Mouse (Mus musculus) natural killer cell, adult 2 months (primary cell): Measurements from ENCODE around the gene Map3k4.
"Not testable (repeated sequence)": the region's sequence is repeated elsewhere in the genome, so short reads cannot be mapped to it uniquely, and the experiment has no call there.

Source experiments
- DNase-seq, 2 experiments: peaks; one replicate each; pipeline ENCODE4 v3.0.0; 2022; ENCODE audit warnings: low spot score in 2 of 2

The Map3k4 gene

DNA sequence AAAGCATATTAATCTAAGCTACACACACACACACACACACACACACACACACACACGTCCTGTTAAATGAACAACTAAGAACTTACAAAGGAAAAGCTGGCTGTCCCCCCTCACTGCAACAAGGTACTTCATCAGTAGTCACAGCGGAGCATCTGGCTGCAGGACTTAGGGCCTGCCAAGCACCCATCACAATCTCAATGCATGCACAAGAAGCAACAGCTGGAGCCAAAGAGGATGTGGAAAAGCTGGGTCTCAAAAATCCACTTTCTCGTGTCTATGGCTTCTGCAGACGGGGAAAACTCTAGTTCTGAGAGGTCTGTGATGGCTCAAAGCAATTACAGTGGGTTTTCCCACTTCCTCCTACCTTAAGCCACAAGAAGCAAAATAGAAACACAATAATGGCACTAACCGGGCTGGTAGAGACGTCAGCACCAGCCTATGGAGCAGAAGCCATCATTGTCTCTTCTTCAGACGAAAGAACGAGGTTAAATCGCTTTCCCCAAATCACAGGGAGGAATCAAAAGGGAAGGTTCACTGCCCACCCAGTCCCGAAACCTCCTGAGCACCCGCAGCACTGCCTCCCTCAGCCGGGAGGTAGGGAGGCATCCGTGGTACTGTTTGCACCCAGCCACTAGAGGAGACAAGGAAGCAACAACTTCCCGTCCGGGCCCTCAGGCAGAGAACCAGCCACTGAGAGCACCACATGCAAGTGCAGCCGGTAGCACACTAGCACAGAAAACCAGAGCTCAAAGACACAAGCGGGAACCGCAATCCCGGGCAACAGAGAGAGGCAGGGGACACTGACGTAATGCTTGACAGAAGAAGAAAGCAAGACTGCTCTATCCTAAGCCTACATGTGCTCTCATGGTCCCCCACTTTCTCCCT lies 11.1 kb downstream of the Map3k4 start:
- peak; percentile 30 to 51 for DNase-seq

DNA sequence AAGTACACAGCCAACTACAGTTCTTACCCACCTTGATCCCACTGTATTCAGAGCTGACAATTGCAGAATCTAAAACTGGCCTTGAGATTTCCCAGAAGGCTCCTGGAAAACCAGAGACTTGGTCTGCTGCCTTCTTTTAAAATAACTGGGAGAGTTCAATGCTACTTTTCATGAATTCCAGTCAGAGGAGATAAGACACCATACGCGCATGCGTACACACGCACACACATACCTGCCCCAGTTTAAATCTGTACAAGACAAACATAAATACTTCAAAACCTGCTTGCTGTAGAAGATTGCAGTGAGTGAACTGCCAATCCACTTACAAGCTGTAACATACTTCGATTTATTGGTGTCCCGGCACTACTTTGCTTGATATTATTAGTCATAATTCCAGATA lies 13.9 kb downstream of the Map3k4 start:
- no peak for DNase-seq

DNA sequence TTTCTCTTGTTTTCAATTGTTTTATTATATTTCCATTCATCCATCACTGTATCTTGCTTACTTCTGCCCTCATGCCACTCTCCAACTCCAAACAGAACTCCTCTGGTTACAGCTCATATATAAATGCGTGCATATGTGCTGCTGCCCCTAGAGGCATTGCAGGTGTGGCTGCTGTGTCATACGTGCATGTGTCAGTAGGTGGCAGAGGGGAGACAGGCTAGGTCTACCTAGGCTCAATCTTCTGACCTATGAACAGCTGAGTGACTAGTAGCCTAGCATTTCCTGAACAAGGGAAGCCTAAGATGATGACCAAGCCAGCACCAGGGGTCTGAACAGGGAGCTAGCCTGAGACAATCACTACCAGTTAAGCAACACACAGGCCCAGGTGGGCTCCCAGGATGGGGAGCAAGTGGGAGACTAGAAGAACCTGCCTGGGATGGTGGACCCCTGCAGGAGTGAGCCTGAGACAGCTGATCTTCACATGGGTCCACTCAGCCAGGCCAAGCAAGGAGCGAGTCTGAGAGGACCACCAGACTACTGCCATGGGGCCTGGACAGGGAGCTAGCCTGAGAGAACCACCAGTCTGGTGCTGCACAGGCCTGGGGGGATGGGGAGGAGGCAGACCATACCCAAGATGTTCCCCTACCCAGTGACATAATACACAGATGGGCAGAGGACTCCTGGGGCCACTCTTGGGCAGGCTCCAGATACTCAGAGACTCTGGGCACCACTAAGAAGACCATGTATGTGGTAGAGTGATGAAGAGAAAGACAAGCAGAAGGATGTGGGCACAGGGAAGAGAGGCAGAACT lies 17.5 kb downstream of the Map3k4 start:
- DNase-seq: peak; percentile 37 to 62

DNA sequence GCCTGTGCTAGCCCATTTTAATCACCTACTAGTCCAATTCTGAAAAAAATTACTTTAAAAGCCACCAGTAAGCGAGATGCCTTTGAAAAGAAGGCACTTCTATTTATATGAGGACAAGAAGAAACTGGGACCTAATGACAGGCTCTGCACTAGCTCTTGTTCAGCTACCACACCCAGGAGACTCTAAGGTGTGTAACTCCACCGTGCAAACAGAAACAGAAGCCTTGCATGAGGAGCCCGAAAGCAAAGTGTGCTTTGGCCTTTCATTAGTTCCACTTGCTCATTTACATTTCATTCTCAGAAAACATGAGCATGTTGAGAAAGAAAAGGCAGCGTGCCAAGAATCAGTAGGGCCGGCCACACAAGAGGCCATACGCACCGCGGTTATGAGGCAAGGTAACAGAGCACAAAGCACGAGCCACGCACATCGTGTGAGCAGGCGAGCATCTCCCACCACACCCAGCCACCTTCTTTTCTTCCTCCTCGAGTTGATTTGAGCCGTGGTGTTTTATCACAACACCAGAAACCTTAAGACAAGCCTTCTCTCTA lies 18.4 kb downstream of the Map3k4 start:
- DNase-seq: no peak

DNA sequence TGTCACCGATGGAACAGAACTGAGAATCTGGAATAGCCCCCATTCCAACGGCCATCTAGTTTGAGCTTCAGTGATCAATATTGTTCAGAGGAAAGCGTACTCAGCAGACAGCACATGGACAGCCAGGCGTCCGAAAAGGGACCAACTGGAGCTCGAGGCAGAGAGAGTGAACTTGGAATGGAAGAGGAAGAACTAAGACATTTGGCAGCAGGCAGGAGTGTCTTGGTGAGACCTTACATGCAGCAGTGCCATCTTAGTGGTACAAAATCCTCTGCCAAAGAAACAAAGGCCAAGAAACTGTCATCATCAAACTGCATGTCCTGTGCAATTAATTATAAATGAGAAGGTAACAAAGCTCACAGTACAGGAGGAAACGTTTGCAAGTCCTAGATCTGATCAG lies 19.2 kb downstream of the Map3k4 start:
- no peak for DNase-seq

DNA sequence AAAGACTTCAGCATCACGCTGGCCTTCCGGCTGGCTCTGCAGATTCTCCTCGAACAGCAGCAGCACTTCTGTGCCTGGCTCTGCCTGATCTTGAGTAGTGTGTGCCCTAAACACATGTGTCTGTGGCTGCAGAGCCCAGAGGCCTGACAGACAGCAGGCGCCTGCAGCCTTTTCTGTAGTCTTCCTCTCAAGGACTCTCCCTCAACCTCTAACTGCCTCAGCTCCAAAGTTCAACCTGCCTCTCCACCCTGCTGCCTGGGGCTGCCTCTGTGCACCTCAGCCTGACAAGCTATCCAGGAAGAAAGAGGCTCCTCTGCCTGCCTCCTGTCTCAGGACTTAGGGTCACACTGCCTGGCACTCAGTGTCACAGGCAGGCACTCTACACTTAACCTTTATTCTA lies 20.6 kb downstream of the Map3k4 start:
- no peak for DNase-seq

DNA sequence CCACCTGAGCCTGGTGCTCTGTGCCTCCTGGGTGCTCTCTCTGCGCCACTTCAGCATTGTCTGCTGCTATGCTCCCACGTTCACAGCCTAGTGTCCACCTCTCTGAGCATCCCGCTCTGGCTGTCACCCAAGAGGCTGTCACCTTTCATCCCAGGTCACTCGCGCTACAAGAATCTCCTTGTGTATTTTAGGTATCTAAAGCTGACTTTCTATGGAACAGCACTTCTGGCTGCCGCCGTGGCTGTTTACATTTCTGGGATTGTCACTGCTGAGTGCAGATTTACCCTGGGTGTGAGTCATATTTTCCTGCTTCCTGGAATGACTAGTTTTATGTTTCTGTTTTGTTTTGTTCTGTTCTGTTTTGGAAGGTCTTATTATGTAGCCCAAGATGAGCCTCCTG lies 21.3 kb downstream of the Map3k4 start:
- no peak for DNase-seq

DNA sequence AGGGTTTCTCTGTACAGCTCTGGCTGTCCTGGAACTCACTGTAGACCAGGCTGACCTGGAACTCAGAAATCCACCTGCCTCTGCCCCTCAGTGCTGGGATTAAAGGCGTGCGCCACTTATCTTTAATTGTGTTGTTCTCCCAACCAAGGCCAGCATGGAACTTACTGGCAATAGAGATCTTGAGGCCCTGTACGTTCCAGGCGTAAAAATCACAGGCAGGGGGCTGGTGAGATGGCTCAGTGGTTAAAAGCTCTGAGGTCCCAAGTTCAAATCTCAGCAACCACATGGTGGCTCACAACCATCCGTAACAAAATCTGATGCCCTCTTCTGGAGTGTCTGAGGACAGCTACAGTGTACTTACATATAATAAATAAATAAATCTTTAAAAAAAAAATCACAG lies 22.7 kb downstream of the Map3k4 start:
- not testable (repeated sequence) for DNase-seq

DNA sequence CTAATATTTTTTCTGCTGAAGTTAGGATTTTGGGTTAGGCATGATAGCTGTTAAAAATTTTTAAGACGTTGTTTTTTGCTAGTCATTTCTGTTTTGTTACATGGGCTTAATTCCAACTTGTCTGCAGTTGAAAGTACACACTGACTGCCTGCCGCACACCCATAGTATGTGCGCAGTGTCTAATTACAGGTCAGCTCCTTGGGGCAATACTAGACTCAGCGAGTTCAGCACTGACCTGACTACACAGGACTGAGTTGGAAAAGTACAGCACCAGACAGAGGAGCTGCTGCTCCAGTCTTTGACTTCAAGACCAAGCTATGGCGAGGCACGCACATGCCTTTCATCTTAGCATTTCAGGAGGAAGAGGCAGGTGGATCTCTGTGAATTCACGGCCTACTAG lies 24.2 kb downstream of the Map3k4 start:
- no peak for DNase-seq

DNA sequence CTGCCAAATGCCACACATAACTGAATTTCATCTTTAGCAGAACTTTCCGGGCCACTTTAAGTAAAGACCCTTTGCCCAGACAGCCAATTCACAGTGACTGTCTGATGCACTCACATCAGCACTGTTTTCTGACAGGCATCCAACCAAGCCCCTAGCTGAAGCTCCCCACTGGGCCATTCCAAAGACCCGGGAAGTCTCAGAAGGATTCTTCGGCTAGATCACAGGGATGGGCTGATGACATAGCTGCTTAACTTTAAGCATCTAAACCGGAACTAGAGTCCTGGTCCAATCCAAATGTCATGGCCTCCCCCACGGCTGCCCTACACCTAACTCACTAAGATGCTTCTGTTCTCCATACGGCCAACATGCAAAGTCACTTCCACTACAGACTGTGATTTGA lies 25.0 kb downstream of the Map3k4 start:
- DNase-seq: no peak

DNA sequence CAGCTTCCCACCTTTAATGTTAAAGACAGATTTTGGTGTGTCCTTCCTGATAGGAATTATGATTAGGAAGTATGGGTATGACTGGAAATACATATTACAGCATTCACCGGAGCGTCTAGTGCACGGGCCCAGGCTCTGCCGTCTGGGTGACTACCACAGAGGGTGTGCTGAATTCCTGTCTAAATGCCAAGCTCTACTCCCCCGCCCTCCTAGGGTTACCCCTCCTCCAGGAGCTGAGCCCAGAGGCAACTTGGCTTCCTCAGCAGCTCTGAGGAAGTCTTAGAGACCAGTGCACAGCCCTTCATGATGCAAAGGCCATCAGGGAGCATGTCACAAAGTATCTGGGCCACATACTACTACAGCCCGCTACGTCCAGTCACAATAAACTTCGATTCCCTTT lies 25.7 kb downstream of the Map3k4 start:
- DNase-seq: no peak

DNA sequence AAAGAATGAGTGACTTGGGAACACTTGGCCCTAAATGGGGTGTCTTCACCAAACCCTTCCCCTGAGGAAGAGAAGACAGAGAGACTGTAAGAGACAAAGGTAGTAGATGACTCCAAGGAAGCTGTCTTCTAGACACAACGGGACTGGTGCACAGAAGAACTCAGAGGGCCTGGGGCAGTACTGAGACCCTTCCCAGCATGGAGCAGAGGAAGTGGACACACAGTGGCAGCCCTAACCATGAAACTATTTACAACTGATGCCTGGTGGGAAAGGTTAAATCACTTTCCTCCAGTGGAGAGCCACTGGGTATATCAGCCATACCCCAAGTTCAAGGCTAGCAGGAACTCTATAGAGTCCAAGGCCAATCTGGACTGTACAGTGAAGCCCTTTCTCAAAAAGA lies 26.2 kb downstream of the Map3k4 start:
- DNase-seq: no peak

DNA sequence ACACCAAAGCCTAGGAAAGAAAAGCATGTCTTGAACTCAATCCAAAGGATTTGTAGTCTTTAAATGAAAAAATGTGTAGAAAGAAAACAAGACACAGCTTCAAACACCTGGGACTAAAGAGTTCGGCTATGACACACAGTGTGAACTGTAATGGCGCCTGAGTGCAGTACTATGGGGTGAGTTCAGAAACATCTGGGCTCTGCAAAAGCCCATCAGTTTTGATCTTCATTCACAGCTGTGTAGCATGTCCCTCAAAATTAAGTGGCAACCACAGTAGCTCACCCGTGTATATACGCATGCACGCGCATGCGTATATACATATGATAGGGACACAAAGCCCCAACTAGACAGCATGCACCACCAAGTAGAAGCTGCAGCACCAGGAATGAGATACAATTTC lies 27.4 kb downstream of the Map3k4 start:
- DNase-seq: no peak

DNA sequence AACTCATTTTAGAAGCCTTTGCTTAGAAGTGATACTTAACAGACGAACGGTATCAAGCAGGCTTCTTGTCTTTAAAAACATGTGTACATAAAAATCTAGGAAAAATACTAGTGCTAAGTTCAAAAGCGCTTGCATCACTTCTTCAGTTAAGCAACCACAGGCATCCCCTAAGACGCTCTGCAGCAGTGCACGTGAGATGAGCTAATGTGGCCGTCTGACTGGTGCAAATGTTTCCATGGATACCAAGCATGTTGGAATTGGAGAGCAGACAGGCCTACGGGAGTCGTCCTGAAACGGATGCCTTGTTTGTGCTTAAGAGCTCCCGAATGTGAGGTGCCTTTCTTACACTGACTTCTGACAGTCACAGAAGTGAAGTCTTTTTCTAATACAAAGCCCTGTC lies 27.9 kb downstream of the Map3k4 start:
- no peak for DNase-seq

DNA sequence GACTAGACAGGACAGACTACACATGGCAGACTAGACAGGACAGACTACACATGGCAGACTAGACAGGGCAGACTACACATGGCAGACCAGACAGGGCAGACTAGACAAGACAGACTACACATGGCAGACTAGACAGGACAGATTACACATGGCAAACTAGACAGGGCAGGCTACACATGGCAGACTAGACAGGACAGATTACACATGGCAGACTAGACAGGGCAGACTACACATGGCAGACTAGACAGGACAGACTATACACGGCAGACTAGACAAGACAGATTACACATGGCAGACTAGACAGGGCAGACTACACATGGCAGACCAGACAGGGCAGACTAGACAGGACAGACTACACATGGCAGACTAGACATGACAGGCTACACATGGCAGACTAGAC lies 28.8 kb downstream of the Map3k4 start:
- not testable (repeated sequence) for DNase-seq

DNA sequence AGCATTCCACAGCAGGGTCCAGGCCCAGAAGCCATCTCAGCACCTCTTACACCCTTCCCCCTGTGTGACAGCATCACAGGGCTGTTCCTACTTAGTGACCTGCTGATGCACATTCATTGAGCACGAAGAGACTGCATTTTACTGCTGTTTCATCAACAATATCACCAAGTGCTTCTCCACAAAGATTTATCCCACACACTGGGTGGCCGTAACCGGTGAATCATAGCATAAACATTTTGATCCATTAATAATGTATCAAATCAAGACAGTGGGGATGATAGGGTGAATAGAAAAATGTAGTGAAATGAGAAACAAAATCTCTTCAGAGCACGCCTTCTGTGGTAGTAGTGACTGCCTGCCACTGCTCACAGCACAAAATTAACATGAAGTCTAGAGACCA lies 29.7 kb downstream of the Map3k4 start:
- no peak for DNase-seq

DNA sequence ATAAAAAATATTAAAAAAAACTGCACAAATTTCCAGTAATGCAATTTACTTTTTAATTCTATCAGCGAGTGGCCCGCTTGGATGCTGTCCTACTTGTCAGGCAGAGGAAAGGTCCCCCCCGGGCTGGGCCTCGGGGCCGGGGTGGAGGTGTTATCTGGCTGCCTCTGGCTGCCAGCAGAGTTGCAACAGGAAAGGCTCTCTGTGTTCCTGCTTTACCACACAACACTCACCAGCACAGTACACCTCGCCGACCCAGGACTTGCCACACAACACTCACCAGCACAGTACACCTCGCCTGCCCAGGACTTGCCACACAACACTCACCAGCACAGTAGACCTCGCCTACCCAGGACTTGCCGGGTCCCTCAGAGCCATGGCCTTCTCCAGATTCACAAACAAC lies 38.8 kb downstream of the Map3k4 start:
- no peak for DNase-seq

DNA sequence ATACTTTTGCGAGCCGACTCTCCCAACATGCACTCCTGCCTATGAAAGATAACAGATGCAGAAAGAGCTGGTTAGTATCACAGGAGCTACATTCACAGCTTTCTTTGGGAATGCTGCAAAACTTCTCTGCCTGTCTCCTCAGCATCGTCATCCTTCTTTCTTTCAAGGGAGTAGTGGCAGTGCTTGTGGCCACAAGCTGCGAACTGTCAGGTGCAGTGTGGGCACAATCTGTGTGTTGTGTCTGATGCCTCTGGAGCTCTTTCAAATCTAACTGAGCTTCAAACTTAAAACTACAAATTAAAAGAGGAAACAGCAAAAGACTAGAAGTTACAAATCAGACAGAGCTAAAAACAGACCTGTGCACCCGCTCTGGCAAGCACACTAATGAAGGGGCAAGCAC lies 40.5 kb downstream of the Map3k4 start:
- no peak for DNase-seq

DNA sequence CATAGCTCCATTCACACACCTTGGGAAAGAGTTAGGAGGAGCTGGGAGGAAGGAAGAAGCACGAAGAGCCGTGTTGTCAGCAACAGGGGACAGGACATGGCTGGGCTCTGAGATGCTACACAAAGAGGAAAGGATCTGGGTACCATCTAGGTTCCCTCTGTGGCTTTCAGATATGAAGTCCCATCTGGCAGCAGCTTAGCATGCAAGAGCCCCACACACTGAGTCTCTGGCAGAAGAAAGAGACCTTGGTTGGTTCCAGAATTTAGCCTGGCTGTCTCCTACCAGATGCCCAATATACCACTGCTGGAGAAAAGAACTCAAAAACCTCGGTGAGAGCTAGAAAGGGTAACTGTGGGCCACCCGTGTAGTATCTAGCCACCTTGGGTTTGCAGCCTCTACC lies 41.3 kb downstream of the Map3k4 start:
- no peak for DNase-seq

DNA sequence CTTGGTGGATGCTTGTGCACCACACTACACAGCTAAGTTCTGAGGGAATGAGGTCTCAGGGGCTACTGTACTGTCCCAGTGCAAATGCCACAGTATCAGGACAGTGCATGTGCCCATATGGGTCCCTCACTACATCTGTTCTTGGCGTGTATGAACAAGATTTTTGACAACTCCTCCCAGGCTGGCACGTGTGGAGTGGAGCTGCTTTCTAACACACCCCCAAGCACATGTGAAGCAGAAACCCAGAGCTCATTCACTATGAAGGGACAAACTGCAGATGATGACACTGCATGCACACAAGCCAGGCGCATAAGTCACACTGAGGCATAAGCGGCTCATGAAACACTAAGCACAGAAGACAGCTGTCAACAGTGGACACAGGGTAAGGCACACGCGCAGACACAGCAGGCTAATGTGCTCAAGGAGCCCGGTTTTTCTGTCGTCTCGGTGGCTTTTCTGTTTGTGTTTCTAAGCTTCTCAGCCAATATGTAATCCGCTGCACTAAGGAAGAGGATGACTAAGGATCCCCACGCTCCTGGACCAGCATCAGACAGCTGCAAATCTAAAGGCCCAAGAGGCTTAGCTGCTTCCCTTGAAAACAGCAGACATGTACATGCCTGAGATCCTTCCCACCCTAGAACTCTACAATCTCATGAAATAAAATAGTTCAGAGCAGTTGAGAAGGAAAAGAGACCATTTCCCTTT lies 41.9 kb downstream of the Map3k4 start:
- no peak for DNase-seq

DNA sequence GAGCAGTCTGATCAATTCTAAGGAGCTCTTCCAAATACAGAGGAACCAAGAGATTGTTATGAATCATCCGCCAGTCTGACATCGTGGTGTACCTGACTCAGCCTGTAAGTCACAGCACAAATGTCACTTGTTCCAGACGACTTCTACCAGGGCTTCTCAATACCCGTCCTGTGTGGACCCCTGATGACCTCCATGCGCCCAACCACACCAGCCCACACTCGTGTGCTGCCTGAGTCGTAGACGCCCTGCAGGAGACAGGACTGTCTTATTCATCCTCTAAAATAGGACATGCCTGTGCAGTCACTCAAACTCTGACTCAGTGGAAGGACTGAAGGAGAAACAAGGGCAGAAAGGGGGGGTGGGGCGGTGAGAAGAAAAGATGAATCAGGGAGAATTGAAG lies 42.8 kb downstream of the Map3k4 start:
- DNase-seq: no peak

DNA sequence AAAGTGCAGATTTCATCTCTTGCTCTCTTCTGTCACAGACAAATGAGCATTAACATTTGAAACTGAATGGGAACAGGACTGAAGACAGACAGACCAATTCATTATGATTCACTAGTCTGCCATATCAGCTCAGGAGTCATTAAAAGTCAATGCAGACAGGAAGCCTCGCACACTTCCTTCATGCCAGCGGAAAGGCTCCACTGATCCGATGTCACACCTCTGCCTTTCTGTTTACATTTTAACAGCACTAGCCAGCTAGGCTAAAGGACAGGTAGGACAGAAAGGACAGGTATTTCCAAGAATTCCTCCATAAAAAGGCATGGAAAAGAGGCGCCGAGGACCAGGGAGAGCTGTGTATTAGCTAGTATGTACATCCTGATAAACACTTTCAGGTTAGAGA lies 45.6 kb downstream of the Map3k4 start:
- DNase-seq: no peak
